Mouse (Mus musculus): ENCODE data around the gene Dupd1. TPM values are rescaled to one million over a fixed set of nuclear protein-coding genes. Genes with fewer than 3 reads are reported as not detected.

The Dupd1 gene
- polyA plus RNA-seq, 1 experiment = 0.04 TPM

- TF ChIP-seq CTCF (IDR thresholded peaks at IDR 0.05; ENCODE audit: control insufficient read depth, insufficient read depth, insufficient read length) (no peak), MYOD1 (IDR thresholded peaks at IDR 0.05; ENCODE audit: control insufficient read depth, insufficient read length, low read depth) (peak; percentile 72)
- H3K79me2 ChIP-seq (ENCODE audit: control insufficient read depth, insufficient read depth) = no peaks in the 10 kb centered on the region
- no peak overlapping the region for H3ac ChIP-seq (ENCODE audit: control insufficient read depth, insufficient read length, low read depth)
- H3K79me3 ChIP-seq (ENCODE audit: low read depth) = no peaks in the 10 kb centered on the region
- H3K36me3 ChIP-seq (ENCODE audit: control insufficient read depth, insufficient read depth) = peaks cover 13% of the 10 kb centered on the region
- no peaks in the 10 kb centered on the region for H3K27me3 ChIP-seq (ENCODE audit: control insufficient read depth, insufficient read depth, insufficient read length)
- no peak overlapping the region for H3K4me3 ChIP-seq (ENCODE audit: insufficient read depth, poor library complexity, severe bottlenecking)
These were observed 44.5 kb downstream of the Dupd1 start for GRCm38 (mm10) chr14:21669633-21670421.

GRCm38 (mm10) chr14:21669218-21669617 is 45.2 kb downstream of the Dupd1 start:
- Histone ChIP-seq H3K79me2 (ENCODE audit: control insufficient read depth, insufficient read depth) (no peaks in the 10 kb centered on the region), H3K27me3 (ENCODE audit: control insufficient read depth, insufficient read depth, insufficient read length) (no peaks in the 10 kb centered on the region), H3K36me3 (ENCODE audit: control insufficient read depth, insufficient read depth) (peaks cover 13% of the 10 kb centered on the region), H3K79me3 (ENCODE audit: low read depth) (no peaks in the 10 kb centered on the region), H3ac (ENCODE audit: control insufficient read depth, insufficient read length, low read depth) (no peak overlapping the region), H3K4me3 (ENCODE audit: insufficient read depth, poor library complexity, severe bottlenecking) (no peak overlapping the region)
- TF ChIP-seq FOSL1 (IDR thresholded peaks at IDR 0.05; ENCODE audit: insufficient read depth, low read length, poor library complexity, severe bottlenecking) (no peak), CTCF (IDR thresholded peaks at IDR 0.05; ENCODE audit: control insufficient read depth, insufficient read depth, insufficient read length) (no peak), CEBPB (IDR thresholded peaks at IDR 0.05; ENCODE audit: low read depth) (no peak), MAX (IDR thresholded peaks at IDR 0.05) (no peak)

- no peaks in the 10 kb centered on the region for H3K79me2 ChIP-seq (ENCODE audit: control insufficient read depth, insufficient read depth)
- no peak overlapping the region for H3ac ChIP-seq (ENCODE audit: control insufficient read depth, insufficient read length, low read depth)
- peak; percentile 29 for TF ChIP-seq USF1 (IDR thresholded peaks at IDR 0.05; ENCODE audit: low read depth)
- no peak for TF ChIP-seq MYOG (IDR thresholded peaks at IDR 0.05; ENCODE audit: control insufficient read depth, extremely low read depth, insufficient read length)
These were observed 51.8 kb downstream of the Dupd1 start for GRCm38 (mm10) chr14:21662465-21663142.

GRCm38 (mm10) chr14:21659652-21660051 is 54.7 kb downstream of the Dupd1 start:
- H3K27me3 ChIP-seq (ENCODE audit: control insufficient read depth, insufficient read depth, insufficient read length) = no peaks in the 10 kb centered on the region
- no peak overlapping the region for H3ac ChIP-seq (ENCODE audit: control insufficient read depth, insufficient read length, low read depth)
- H3K36me3 ChIP-seq (ENCODE audit: control insufficient read depth, insufficient read depth) = peaks cover 12% of the 10 kb centered on the region
- no peaks in the 10 kb centered on the region for H3K79me3 ChIP-seq (ENCODE audit: low read depth)
- H3K4me3 ChIP-seq (ENCODE audit: insufficient read depth, poor library complexity, severe bottlenecking) = no peak overlapping the region
- H3K79me2 ChIP-seq (ENCODE audit: control insufficient read depth, insufficient read depth) = no peaks in the 10 kb centered on the region
- TF ChIP-seq CTCF (IDR thresholded peaks at IDR 0.05; ENCODE audit: control insufficient read depth, insufficient read depth, insufficient read length) (peak; percentile 80), USF1 (IDR thresholded peaks at IDR 0.05; ENCODE audit: low read depth) (no peak), MYOG (IDR thresholded peaks at IDR 0.05; ENCODE audit: control insufficient read depth, extremely low read depth, insufficient read length) (no peak)

More at GRCm38 (mm10) chr14:21662465-21663142, 51.8 kb downstream of the Dupd1 start:
- no peak overlapping the region for H3K4me3 ChIP-seq (ENCODE audit: insufficient read depth, poor library complexity, severe bottlenecking)
- H3K36me3 ChIP-seq (ENCODE audit: control insufficient read depth, insufficient read depth) = peaks cover 12% of the 10 kb centered on the region
- H3K79me3 ChIP-seq (ENCODE audit: low read depth) = no peaks in the 10 kb centered on the region
- no peaks in the 10 kb centered on the region for H3K27me3 ChIP-seq (ENCODE audit: control insufficient read depth, insufficient read depth, insufficient read length)

GRCm38 (mm10) chr14:21659155-21659554 is 55.2 kb downstream of the Dupd1 start:
- Histone ChIP-seq H3K36me3 (ENCODE audit: control insufficient read depth, insufficient read depth) (peaks cover 12% of the 10 kb centered on the region), H3K4me3 (ENCODE audit: insufficient read depth, poor library complexity, severe bottlenecking) (no peak overlapping the region), H3K27me3 (ENCODE audit: control insufficient read depth, insufficient read depth, insufficient read length) (no peaks in the 10 kb centered on the region), H3ac (ENCODE audit: control insufficient read depth, insufficient read length, low read depth) (no peak overlapping the region), H3K79me2 (ENCODE audit: control insufficient read depth, insufficient read depth) (no peaks in the 10 kb centered on the region), H3K79me3 (ENCODE audit: low read depth) (no peaks in the 10 kb centered on the region)
- TF ChIP-seq CEBPB (IDR thresholded peaks at IDR 0.05; ENCODE audit: low read depth) = no peak
- peak; percentile 41 for TF ChIP-seq MYOD1 (IDR thresholded peaks at IDR 0.05; ENCODE audit: control insufficient read depth, insufficient read length, low read depth)

- Histone ChIP-seq H3ac (ENCODE audit: control insufficient read depth, insufficient read length, low read depth) (no peak overlapping the region), H3K27me3 (ENCODE audit: control insufficient read depth, insufficient read depth, insufficient read length) (no peaks in the 10 kb centered on the region), H3K79me2 (ENCODE audit: control insufficient read depth, insufficient read depth) (no peaks in the 10 kb centered on the region), H3K36me3 (ENCODE audit: control insufficient read depth, insufficient read depth) (no peaks in the 10 kb centered on the region), H3K79me3 (ENCODE audit: low read depth) (no peaks in the 10 kb centered on the region), H3K4me3 (ENCODE audit: insufficient read depth, poor library complexity, severe bottlenecking) (no peak overlapping the region)
- TF ChIP-seq CTCF (IDR thresholded peaks at IDR 0.05; ENCODE audit: control insufficient read depth, insufficient read depth, insufficient read length) (no peak), MYOD1 (IDR thresholded peaks at IDR 0.05; ENCODE audit: control insufficient read depth, insufficient read length, low read depth) (no peak), MYOG (IDR thresholded peaks at IDR 0.05; ENCODE audit: control insufficient read depth, extremely low read depth, insufficient read length) (no peak), USF1 (IDR thresholded peaks at IDR 0.05; ENCODE audit: low read depth) (no peak)
These were observed 60.6 kb downstream of the Dupd1 start for GRCm38 (mm10) chr14:21653813-21654212.

Measured in C2C12 (cell line).